Mouse (Mus musculus) gastrocnemius, adult 2 months (tissue): ENCODE measurements around the gene Kdm5a. TPM values are rescaled to one million over a fixed set of nuclear protein-coding genes. Genes with fewer than 3 reads are reported as not detected.

Source experiments
- DNase-seq: peaks from one replicate; pipeline ENCODE4 v3.0.0; 2022
- H3K27ac ChIP-seq: fragments of 200-600 bp; 2 replicates; pipeline ENCODE4 v1.8.1; 2022; ENCODE audit warnings: mild to moderate bottlenecking
- H3K4me3 ChIP-seq: fragments of 200-600 bp; 2 replicates; pipeline ENCODE4 v1.8.1; 2022; ENCODE audit warnings: mild to moderate bottlenecking, moderate library complexity
- CTCF ChIP-seq: fragments of 200-600 bp; IDR thresholded peaks from 2 replicates; pipeline ENCODE4 v1.8.1; 2022; ENCODE audit warnings: antibody characterized with exemption, mild to moderate bottlenecking, moderate library complexity
- intact Hi-C: fragments of 180-260 bp; cut with DNase I; formaldehyde crosslinking; loops from one replicate; pipeline ENCODE4 v1.15.1; 2025
- long read RNA-seq, 2 experiments: library from polyadenylated mRNA; stranded (forward); transcript quantifications; one replicate each; pipeline ENCODE4 v2.0.0; 2021
- total RNA-seq, 2 experiments: library from RNA; stranded (reverse); gene quantifications; 2 replicates each; pipeline ENCODE4 v1.2.3; 2021

The Kdm5a gene
- total RNA-seq = 10 to 100 TPM; 22.9 to 23.8 TPM
- long read RNA-seq, experiment 1, full-length matches to known transcripts = 2 of 12 reads
- long read RNA-seq, experiment 1, partial matches to known transcripts = 4 of 12 reads
- long read RNA-seq, experiment 1, other reads (novel, unspliced or antisense) = 6 of 12 reads
- long read RNA-seq, experiment 2, partial matches to known transcripts = 3 of 6 reads
- long read RNA-seq, experiment 2, other reads (novel, unspliced or antisense) = 3 of 6 reads

DNA sequence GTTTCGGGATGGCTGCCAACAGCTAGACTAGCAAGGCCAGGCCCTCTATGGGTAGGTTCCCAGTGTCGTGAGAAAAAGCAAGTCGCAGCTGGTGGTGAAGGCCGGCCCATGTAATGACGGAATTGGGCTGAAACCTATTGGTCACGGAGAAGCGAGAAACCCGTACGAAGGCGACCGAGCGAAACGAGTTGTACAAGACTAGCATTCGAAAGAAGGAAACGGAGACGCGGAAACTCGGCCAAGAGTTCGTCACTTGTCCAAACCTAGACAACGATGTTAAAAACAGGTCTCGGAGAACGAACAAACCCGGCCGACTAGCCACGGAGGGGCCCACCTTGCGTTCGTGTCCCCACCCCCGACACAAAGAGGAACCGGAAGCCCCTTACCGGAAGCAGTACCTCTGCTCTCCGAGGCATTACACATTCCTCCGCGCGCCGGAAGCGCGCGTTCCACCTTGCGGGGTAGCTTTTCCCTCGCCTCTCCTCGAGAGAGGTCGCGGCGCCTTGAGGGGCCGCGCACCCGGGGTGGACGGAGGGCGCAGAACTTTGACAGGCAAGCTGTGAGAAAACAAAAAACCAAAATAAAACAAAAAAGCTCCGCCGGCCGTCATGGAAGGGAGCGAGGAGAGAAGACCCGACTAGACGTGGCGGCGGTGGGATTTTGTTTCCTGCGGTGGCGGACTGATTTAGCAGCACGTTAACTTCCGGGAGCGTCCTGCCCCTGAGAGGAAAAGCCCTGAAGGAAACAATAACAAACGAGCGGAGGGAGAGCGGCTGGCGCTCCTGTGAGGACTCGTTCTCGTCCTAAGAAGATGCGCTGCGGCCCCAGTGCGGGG, at the start of gene Kdm5a, which contains the start of gene Ccdc77:
Gene Kdm5a, plus strand, starts transcription at position 437 of the 835 bp plus-strand sequence.
Gene Ccdc77, minus strand, starts transcription at position 687 of the 835 bp plus-strand sequence.
- peak; percentile 94 for DNase-seq
- Histone ChIP-seq H3K4me3 (peak within 1 kb of the TSS; percentile 86), H3K27ac (peak within 1 kb of the TSS; percentile 95)
- intact Hi-C loops = no loop called here
- no peak for TF ChIP-seq CTCF

DNA sequence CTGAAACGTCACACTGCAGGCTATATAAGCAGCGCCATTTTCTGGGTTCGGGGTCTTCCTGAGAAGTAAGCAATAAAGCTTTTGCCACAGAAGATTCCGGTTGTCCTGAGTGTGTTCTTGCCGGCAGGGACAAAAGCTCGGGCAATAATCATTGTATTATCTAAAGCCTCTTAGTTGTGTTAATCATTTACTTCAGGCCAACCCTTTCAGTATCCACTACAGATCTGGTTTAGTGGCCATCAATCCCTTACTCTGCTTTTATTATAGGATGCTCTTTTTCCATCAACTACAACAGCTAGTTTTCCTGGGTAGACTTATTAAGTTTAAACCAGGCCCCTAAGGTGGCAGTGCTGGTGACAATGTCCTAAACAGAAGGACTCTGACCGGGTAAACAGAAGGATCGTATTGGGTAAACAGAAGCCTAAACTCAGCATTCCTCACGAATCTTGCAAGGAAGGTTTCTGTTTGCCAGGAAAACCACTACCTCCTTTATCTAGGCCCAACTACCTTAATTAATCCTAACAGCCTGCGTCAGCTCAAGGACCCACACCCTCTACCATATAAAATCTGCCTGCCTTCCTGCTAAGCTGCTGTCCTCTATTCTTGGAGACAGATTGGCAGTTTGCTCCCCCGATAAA, 45.5 kb upstream of the Kdm5a start:
- DNase-seq = no peak
- Histone ChIP-seq H3K4me3 (no peak overlapping the region), H3K27ac (no peak overlapping the region)
- intact Hi-C loops = no loop called here
- no peak for TF ChIP-seq CTCF

DNA sequence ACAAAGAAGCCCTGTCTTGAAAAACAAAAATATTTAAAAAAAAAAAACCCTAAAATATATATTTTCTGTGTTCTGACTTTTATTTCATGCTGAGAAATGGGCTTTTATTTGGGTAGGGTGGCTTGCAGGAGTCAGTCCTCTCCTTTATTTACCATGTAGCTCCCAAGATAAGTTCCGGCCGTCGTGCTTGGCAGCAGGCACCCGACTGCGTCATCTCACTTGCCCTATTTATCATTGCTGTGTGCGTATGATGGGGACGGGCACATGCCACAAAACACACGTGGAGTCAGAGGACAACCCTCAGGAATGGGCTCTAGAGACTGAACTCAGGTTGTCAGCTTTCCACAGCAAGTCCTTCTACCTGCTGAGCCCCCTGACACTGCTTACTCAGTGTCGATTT, 44.8 kb upstream of the Kdm5a start:
- Histone ChIP-seq H3K27ac (no peak overlapping the region), H3K4me3 (no peak overlapping the region)
- no peak for DNase-seq
- intact Hi-C loops = no loop called here
- no peak for TF ChIP-seq CTCF

DNA sequence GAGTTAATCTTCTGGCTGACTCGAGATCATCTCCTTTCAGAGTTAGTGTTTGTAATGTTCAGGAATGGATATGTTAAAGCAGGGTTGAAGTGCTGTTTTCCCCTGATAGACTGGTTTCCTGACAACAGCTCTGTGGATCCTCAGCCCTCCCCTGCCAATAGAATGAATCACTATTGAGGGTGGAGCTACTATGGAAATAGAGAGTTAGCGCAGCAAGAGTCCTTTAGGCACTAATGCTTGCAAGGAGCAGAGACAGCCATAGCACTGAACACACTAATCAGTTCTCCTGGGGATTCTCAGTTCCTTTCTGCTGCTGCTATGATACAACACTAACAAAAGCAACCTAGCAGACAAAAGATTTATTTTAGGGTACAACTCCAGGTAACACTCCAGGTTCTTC, 43.6 kb upstream of the Kdm5a start:
- no peak for TF ChIP-seq CTCF
- intact Hi-C loops = no loop called here
- no peak for DNase-seq

DNA sequence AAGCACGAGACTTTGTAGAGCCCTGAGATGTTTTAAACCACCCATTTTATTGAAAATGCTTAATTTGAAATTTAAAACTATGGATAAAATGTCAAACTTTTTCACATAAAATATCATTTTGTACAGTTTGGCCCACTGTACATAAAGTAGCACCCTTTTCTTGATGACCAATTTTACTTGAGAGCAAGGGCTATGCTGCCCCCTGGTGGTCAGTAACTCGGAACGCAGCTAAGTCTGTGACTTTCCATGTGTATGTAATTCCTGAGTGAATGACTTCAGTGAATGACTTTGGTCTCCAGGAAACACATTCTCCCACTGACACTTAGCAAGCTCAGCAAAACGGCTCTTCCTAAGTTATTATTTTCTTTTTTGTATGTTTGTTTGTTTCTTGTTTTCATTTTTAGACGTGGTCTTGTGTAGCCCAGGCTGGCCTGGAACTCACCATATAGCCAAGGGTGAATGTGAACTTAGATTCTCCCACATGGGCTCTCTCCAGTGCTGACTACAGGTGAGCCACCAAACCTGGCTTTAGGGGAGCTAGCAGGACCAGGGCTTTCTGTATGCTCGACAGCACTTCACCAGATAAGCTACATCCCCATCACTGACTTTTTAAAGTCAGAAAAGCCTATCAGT, 39.5 kb upstream of the Kdm5a start:
- Histone ChIP-seq H3K27ac (no peak overlapping the region), H3K4me3 (no peak overlapping the region)
- TF ChIP-seq CTCF = peak; percentile 93
- peak; percentile 66 for DNase-seq
- intact Hi-C loops = loop anchor here (1.0 kb wide), 1 partner anchor 102 kb away; no protein-coding TSS in a partner anchor

More for the DNA sequence above, 43.6 kb upstream of the Kdm5a start:
- H3K27ac ChIP-seq = no peak overlapping the region
- H3K4me3 ChIP-seq = no peak overlapping the region

DNA sequence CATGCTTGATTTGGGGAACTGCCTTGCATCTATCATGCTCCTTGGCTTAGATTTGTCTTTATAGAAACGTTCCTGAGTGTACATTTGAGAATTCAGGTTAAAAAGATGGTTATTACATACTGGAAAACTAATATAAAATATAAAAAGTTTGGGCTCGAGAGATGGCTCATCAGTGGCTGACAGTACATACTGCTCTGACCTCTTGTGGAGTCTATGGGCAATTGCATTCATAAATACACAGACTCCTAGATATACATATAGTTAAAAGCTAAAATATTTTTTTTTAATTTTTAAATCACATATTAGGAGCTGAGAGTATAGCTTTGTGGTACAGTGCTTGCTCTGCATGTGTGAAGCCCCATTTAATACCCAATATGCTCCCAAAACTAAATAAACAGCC, 31.6 kb upstream of the Kdm5a start:
- intact Hi-C loops = no loop called here
- Histone ChIP-seq H3K4me3 (no peak overlapping the region), H3K27ac (no peak overlapping the region)
- DNase-seq = no peak
- TF ChIP-seq CTCF = peak; percentile 35

DNA sequence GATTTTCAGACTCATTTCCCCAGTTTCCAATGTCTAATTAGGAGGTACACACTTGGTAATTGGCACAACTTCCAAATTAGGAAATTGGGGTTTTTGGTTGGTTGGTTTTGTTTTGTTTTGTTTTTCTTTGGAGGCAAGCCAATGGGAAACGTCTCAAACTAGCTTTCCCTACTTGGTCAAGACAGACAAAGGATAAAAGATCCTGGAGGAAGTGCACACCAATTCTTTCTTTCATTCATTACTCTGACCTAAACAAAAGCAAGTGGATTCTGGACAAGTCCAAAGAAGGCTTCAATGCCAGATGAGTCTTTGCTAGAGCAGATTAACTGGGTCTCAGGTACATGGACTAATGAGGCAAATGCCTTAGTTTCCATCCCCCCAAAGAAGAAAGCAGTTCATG, 19.9 kb upstream of the Kdm5a start:
- TF ChIP-seq CTCF = no peak
- Histone ChIP-seq H3K4me3 (no peak overlapping the region), H3K27ac (no peak overlapping the region)
- intact Hi-C loops = no loop called here
- DNase-seq = no peak

DNA sequence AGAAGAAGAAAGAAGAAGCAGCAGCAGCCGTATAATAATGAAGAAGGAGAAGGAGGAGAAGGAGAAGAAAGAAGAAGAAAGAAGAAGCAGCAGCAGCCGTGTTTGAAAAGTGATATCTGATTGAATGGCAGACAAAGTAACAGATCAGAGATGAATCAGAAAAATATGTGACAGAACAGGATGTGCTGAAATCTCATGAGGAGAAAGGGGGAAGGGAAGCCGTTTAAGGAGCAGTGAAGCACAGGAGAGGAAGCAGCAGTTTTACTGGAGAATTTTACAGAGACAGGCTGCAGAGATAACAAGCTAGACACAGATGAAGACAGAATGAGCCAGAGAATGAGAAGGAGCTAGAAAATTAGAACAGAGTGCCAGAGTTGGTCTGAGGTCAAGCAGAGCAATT, 14.9 kb upstream of the Kdm5a start:
- Histone ChIP-seq H3K4me3 (no peak overlapping the region), H3K27ac (no peak overlapping the region)
- DNase-seq = no peak
- intact Hi-C loops = no loop called here
- no peak for TF ChIP-seq CTCF

DNA sequence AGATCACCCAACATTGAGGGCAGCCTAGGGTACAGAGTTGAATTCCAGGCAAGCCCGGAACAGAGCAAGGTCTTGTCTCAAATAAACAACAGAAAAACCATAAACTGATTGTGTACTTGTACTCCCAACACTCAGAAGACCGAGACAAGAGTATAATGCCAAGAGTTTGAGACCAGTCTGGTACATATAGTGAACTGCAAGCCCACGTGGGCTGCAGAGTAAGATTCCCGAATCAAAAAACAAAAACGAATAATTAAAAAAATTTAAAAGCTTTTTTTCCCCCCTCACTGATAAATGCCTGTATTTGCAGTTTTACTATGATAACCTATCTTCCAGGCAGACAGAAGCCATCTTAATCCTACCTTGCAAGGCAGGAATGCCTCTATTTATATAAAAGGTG, 7.4 kb upstream of the Kdm5a start:
- DNase-seq = no peak
- peak overlapping the region; percentile 77 for H3K4me3 ChIP-seq
- H3K27ac ChIP-seq = peak overlapping the region; percentile 85
- no peak for TF ChIP-seq CTCF
- intact Hi-C loops = loop anchor here (10.0 kb wide), 1 partner anchor 1052 kb away; no protein-coding TSS in a partner anchor

DNA sequence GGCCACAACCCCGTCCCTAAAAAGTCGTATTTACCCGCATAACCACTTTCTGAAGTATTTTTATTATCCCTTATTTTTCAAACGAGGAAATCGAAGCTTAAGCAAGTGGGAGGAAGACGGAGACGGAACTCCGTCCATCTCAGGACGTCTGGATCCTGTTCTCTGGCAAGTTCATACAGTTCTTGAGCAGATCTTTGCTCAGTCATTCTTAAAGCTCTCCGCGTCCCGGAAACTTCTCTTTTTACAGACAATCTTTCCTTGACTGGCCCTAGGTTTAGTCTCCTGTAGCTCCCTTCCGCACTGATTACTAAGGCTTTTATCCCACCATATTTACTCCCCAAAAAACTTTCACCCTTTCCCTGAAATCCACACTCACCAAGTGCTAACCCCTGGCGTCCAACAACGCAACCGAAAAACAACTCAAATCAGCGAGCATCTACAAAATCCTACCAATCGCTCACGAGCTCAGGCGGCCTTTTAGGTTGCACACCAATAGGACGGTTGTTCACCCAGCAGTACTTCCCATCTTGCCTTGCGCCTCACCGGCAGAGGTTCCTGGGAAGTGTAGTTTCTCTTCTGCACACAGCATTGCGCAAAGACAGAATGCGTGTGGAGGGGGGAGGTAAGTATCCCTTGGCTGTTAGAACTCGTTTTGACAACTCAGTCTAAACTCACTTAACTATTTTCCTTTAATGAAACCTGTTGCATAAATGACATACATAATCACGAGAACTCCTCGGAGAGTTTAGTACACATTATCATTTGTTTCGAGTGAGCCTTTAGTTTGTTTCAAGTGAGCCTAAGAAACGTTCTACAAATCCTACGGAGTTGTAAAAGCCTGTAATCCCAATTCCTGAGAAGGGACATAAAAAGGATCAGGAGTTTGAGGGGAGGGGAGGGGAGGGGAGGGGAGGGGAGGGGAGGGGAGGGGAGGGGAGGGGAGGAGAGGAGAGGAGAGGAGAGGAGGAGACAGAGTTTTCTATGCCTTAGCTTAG, 6.7 kb upstream of the Kdm5a start:
- H3K4me3 ChIP-seq = peak overlapping the region; percentile 77
- intact Hi-C loops = loop anchor here (10.0 kb wide), 1 partner anchor 1052 kb away; no protein-coding TSS in a partner anchor
- DNase-seq = peak; percentile 88
- peak; percentile 10; the same call in 1 of the 2 replicates for TF ChIP-seq CTCF
- peak overlapping the region; percentile 85 for H3K27ac ChIP-seq

DNA sequence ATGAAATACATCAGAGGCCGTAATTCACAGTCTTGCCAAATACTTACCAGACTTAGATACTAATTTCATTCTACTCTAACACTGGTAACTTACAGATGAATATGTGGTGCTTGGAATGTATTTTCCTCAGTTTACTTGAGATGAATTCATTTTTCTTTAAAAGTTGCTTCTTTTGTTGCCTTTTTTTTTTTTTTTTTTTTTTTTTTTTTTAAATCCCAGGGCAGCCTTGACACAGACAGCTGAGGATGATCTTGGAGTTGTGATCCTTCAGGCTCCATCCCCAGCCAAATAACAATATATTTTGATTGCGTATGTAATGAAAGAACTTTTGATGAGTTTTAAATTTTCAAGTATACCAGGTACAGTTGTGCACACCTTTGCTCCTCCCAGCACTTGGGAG, 1.8 kb upstream of the Kdm5a start:
- H3K27ac ChIP-seq = peak overlapping the region; percentile 95; the same call in 1 of the 2 replicates
- H3K4me3 ChIP-seq = no peak overlapping the region
- no peak for DNase-seq
- TF ChIP-seq CTCF = no peak
- intact Hi-C loops = no loop called here
